Mouse (Mus musculus): ENCODE measurements around the gene C130050O18Rik. TPM values are rescaled to one million over a fixed set of nuclear protein-coding genes. Genes with fewer than 3 reads are reported as not detected.

Gene C130050O18Rik
- total and polyA plus RNA-seq, 2 experiments: 0.18 to 1.6 TPM

DNA sequence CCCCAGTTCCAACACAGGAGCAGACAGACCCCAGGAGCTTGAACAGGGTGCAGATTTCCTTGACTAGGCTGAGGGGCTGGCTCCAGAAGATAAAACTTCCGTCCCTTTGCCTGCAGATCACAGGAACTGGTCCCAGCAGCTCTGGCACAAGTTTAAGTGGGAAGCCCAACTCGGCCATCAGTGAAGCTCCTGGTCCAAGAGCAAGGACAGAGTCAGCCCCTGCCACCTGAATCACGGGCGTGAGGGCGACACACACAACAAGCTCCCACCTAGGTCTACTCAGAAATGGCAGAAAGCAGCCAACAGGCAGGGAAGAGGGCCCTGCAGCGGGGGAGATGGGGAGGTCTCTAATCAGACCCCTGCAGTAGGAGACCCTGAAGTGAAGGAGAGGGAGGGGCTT, 34.7 kb upstream of the C130050O18Rik start:
- peaks cover 72% of the 10 kb centered on the region for H3K4me1 ChIP-seq (ENCODE audit: control insufficient read depth, insufficient read depth, low read length)
- peaks cover 3% of the 10 kb centered on the region; the same call in 1 of the 2 replicates for H3K79me2 ChIP-seq (ENCODE audit: control insufficient read depth, insufficient read depth, low read length)
- H3K27ac ChIP-seq (replicated peaks; ENCODE audit: insufficient read depth, low read depth, low read length): peak overlapping the region; percentile 77
- no peak for TF ChIP-seq CTCF (IDR thresholded peaks at IDR 0.05; ENCODE audit: low read depth, low read length)
- TF ChIP-seq POLR2A (IDR thresholded peaks at IDR 0.05; ENCODE audit: extremely low read depth, insufficient read depth, low read length): no peak
- H3K27me3 ChIP-seq (ENCODE audit: control insufficient read depth, insufficient read depth, low read length): no peaks in the 10 kb centered on the region
- H3K9ac ChIP-seq (ENCODE audit: low read depth, low read length): peak overlapping the region; percentile 68
- DNase-seq (ENCODE audit: extremely low read depth, low read depth, low spot score): no peak
- H3K4me3 ChIP-seq (ENCODE audit: insufficient read depth, low read depth, low read length): no peak overlapping the region
- 42% methylated on average over 6 of the region's 6 CpGs for WGBS
- no peaks in the 10 kb centered on the region for H3K36me3 ChIP-seq (ENCODE audit: control insufficient read depth, insufficient read depth, low read length)

DNA sequence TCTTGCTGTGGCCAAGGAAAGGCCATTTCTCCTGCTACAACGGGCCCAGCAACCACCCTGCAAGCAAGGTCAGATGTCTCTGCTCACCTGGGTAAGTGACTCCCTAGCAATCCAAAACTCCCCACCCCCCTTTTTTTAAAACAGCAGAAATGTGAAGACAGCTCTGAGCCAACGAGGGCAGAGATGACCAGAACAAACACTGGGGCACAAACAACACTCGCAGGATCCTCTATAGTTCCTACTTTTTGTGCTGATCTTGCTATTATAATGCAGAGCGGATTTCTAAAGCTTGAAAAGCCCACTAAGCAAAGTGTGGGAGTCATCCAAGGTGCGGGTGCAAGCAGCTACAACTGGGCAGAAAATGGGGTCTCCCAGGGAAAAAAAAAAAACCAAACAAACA, 34.0 kb upstream of the C130050O18Rik start:
- Histone ChIP-seq H3K27me3 (ENCODE audit: control insufficient read depth, insufficient read depth, low read length) (no peaks in the 10 kb centered on the region), H3K27ac (replicated peaks; ENCODE audit: insufficient read depth, low read depth, low read length) (peak overlapping the region; percentile 77), H3K36me3 (ENCODE audit: control insufficient read depth, insufficient read depth, low read length) (no peaks in the 10 kb centered on the region), H3K4me1 (ENCODE audit: control insufficient read depth, insufficient read depth, low read length) (peaks cover 67% of the 10 kb centered on the region), H3K79me2 (ENCODE audit: control insufficient read depth, insufficient read depth, low read length) (peaks cover 3% of the 10 kb centered on the region; the same call in 1 of the 2 replicates), H3K4me3 (ENCODE audit: insufficient read depth, low read depth, low read length) (no peak overlapping the region; the same call in 1 of the 2 replicates), H3K9ac (ENCODE audit: low read depth, low read length) (peak overlapping the region; percentile 68)
- peak; percentile 74 for DNase-seq (ENCODE audit: extremely low read depth, low read depth, low spot score)
- 14% methylated on average over 5 of the region's 5 CpGs for WGBS
- no peak for TF ChIP-seq CTCF (IDR thresholded peaks at IDR 0.05; ENCODE audit: low read depth, low read length)
- 0 out of 2 replicates have a peak, but pooled peaks have one; percentile 5 for TF ChIP-seq POLR2A (IDR thresholded peaks at IDR 0.05; ENCODE audit: extremely low read depth, insufficient read depth, low read length)

DNA sequence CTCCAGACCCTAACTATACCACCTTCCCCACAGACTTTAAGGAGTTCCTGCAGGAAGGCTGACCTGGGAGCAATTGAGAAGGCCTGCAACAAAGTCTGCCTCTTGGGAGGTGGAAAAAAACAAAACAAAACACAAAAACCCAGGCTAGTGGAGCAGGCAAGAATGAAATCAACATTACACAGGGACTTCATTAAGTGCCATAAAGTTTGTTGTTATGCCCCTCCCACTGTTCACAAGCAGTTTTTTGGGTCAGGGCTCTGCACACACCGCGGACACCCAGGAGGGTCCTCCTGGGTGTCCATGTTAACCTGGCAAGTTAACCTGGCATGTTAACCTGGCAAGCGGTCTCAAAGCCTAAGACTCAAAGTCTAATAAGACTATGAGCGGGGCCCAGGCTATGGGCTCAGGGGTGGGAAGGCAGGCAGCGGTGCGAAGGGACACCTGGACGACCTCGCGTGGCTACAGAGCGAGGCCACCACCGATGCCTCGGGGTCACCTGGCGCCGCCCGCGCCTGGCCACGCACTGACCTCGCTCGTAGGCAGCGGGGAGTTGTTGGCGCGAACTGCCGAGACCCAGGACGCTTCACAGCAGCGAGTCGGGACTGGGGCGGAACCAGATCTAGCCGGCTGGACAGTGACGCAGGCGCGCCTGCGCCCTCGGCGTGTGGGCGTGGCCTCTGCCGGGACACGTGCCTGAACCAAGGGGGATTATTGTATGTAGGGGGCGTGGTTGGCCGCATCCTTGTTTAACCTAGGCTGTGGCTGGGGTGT, 33.3 kb upstream of the C130050O18Rik start:
- H3K79me2 ChIP-seq (ENCODE audit: control insufficient read depth, insufficient read depth, low read length): peaks cover 3% of the 10 kb centered on the region; the same call in 1 of the 2 replicates
- WGBS: under 1% methylated on average over 39 of the region's 39 CpGs
- peak overlapping the region; percentile 52 for H3K4me3 ChIP-seq (ENCODE audit: insufficient read depth, low read depth, low read length)
- DNase-seq (ENCODE audit: extremely low read depth, low read depth, low spot score): peak; percentile 91
- peaks cover 62% of the 10 kb centered on the region for H3K4me1 ChIP-seq (ENCODE audit: control insufficient read depth, insufficient read depth, low read length)
- peak overlapping the region; percentile 68 for H3K9ac ChIP-seq (ENCODE audit: low read depth, low read length)
- H3K27me3 ChIP-seq (ENCODE audit: control insufficient read depth, insufficient read depth, low read length): no peaks in the 10 kb centered on the region
- H3K36me3 ChIP-seq (ENCODE audit: control insufficient read depth, insufficient read depth, low read length): no peaks in the 10 kb centered on the region
- peak overlapping the region; percentile 77 for H3K27ac ChIP-seq (replicated peaks; ENCODE audit: insufficient read depth, low read depth, low read length)
- TF ChIP-seq POLR2A (IDR thresholded peaks at IDR 0.05; ENCODE audit: extremely low read depth, insufficient read depth, low read length) (peak; percentile 93), CTCF (IDR thresholded peaks at IDR 0.05; ENCODE audit: low read depth, low read length) (no peak; the same call in 1 of the 2 replicates)

DNA sequence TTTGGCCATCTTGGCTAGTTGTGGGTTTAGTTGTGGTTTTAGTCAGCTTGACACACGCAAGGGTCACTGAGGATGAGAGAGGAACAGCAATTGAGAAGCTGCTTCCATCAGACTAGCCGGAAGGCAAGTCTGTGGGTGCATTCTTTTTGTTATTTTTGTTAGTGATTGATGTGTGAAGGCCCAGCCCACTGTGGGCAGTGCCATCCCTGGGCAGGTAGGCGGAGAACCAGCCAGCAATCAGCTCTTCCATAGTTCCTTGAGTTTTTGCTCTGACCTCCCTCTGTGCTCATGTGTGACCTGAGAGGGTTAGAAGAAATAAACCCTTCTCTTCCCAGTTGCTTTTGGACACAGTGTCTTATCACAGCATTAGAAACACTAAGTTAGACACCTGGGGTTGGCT, 32.0 kb upstream of the C130050O18Rik start:
- peak; percentile 65 for DNase-seq (ENCODE audit: extremely low read depth, low read depth, low spot score)
- no peak for TF ChIP-seq POLR2A (IDR thresholded peaks at IDR 0.05; ENCODE audit: extremely low read depth, insufficient read depth, low read length)
- TF ChIP-seq CTCF (IDR thresholded peaks at IDR 0.05; ENCODE audit: low read depth, low read length): no peak
- H3K9ac ChIP-seq (ENCODE audit: low read depth, low read length): no peak overlapping the region
- peak overlapping the region; percentile 77 for H3K27ac ChIP-seq (replicated peaks; ENCODE audit: insufficient read depth, low read depth, low read length)
- H3K36me3 ChIP-seq (ENCODE audit: control insufficient read depth, insufficient read depth, low read length): no peaks in the 10 kb centered on the region
- peaks cover 53% of the 10 kb centered on the region for H3K4me1 ChIP-seq (ENCODE audit: control insufficient read depth, insufficient read depth, low read length)
- no peak overlapping the region for H3K4me3 ChIP-seq (ENCODE audit: insufficient read depth, low read depth, low read length)
- H3K27me3 ChIP-seq (ENCODE audit: control insufficient read depth, insufficient read depth, low read length): no peaks in the 10 kb centered on the region
- WGBS: 34% methylated on average over 3 of the region's 3 CpGs
- peaks cover 3% of the 10 kb centered on the region; the same call in 1 of the 2 replicates for H3K79me2 ChIP-seq (ENCODE audit: control insufficient read depth, insufficient read depth, low read length)

DNA sequence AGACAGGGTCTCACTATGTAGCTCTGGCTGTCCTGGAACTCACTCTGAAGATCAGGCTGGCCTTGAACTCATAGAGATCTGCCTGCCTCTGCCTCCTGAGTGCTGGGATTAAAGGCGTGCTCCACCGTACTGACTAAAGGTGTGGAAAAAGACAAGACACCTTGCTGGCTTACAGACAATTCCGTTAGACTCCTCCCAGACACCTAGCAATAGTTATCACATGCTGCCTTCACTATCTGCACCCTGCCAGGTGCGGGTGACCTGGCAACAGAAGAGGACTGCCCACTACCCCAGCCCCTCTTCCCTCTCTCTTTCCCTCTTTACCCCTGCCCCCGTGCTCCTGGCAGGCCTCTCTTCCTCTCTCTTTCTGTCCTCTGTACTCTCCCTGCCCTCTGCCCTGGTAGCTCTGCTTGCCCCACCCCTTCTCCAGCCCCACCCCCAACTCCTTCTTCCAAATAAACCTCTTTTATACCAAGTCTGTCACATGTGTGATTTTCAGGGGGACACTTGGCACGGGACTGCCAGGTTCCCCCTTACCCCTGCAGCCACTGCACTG, 31.1 kb upstream of the C130050O18Rik start:
- Histone ChIP-seq H3K4me1 (ENCODE audit: control insufficient read depth, insufficient read depth, low read length) (peaks cover 52% of the 10 kb centered on the region), H3K36me3 (ENCODE audit: control insufficient read depth, insufficient read depth, low read length) (no peaks in the 10 kb centered on the region), H3K79me2 (ENCODE audit: control insufficient read depth, insufficient read depth, low read length) (peaks cover 3% of the 10 kb centered on the region; the same call in 1 of the 2 replicates), H3K27ac (replicated peaks; ENCODE audit: insufficient read depth, low read depth, low read length) (peak overlapping the region; percentile 89), H3K27me3 (ENCODE audit: control insufficient read depth, insufficient read depth, low read length) (no peaks in the 10 kb centered on the region), H3K9ac (ENCODE audit: low read depth, low read length) (peak overlapping the region; percentile 45), H3K4me3 (ENCODE audit: insufficient read depth, low read depth, low read length) (no peak overlapping the region)
- no peak for TF ChIP-seq CTCF (IDR thresholded peaks at IDR 0.05; ENCODE audit: low read depth, low read length)
- no peak for TF ChIP-seq POLR2A (IDR thresholded peaks at IDR 0.05; ENCODE audit: extremely low read depth, insufficient read depth, low read length)
- peak; percentile 76 for DNase-seq (ENCODE audit: extremely low read depth, low read depth, low spot score)
- 21% methylated on average over 6 of the region's 6 CpGs for WGBS
